ENCODE assay signal across 12 mouse cellular contexts in the genomic region with DNA sequence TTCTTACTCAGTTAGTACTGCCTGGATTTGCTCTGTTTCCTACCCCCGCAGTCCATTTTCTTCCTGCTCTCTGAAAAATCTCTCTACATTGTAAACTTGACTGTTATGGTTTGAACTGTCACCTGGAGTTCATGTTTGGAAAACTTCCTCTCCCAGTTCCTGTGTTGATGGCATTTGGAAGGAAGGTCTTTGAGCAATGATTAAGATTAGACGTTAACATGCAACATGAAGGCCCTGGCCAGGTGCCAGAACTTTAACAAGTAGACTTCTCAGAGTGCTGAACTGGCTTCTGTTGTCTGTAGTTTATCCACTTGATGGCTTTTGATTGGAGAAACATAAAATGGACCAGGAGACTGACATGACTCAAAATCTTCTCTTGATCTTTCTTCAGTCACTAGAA. TPM values are rescaled to one million over a fixed set of nuclear protein-coding genes. Genes with fewer than 3 reads are reported as not detected.
DNase-seq lines count a peak whose midpoint lies in the region; ATAC-seq lines count a peak whose summit lies in the region.
"Had no signal": no experiment of that assay in that cellular context is flagged by ENCODE, and none has a peak within 500 bp of the region (broad histone marks: within the 10 kb centered on the region; RNA-seq: fewer than 3 reads in every experiment).

No protein-coding gene starts in this region.

- no peaks in the 10 kb centered on the region for H3K36me3 ChIP-seq in forebrain, embryonic 14.5 days (ENCODE audit: control insufficient read depth, insufficient read depth, low read length)
- 0 out of 2 replicates have a peak, but pooled peaks cover under 1% of the 10 kb centered on the region for H3K36me3 ChIP-seq in forebrain, embryonic 13.5 days (ENCODE audit: poor library complexity, severe bottlenecking)
- no peaks in the 10 kb centered on the region for H3K36me3 ChIP-seq in kidney, embryonic 15.5 days
- H3K36me3 ChIP-seq: heart, embryonic 12.5 days; stomach, embryonic 15.5 days had no signal

- no peak overlapping the region for H3K4me3 ChIP-seq in forebrain, embryonic 14.5 days (ENCODE audit: low read depth, low read length)
- H3K4me3 ChIP-seq in forebrain, embryonic 13.5 days = no peak overlapping the region
- H3K4me3 ChIP-seq in kidney, embryonic 15.5 days (replicated peaks) = no peak overlapping the region
- H3K4me3 ChIP-seq: heart, embryonic 12.5 days; stomach, embryonic 15.5 days had no signal

- no peak overlapping the region for H3K4me2 ChIP-seq in forebrain, embryonic 14.5 days (ENCODE audit: low read length)
- H3K4me2 ChIP-seq in forebrain, embryonic 13.5 days = no peak overlapping the region
- no peak overlapping the region for H3K4me2 ChIP-seq in kidney, embryonic 15.5 days
- H3K4me2 ChIP-seq: heart, embryonic 12.5 days; stomach, embryonic 15.5 days had no signal

- ATAC-seq in forebrain, embryonic 14.5 days = no peak
- no peak for ATAC-seq in forebrain, embryonic 13.5 days
- ATAC-seq in kidney, embryonic 15.5 days (replicated peaks; ENCODE audit: low FRiP score) = no peak

- no peak overlapping the region for H3K9ac ChIP-seq in forebrain, embryonic 14.5 days (ENCODE audit: low read length)
- no peak overlapping the region for H3K9ac ChIP-seq in forebrain, embryonic 13.5 days
- H3K9ac ChIP-seq in kidney, embryonic 15.5 days = no peak overlapping the region
- H3K9ac ChIP-seq: heart, embryonic 12.5 days; stomach, embryonic 15.5 days had no signal

- WGBS in forebrain, embryonic 14.5 days = 66% methylated on average over 2 of the region's 2 CpGs
- WGBS in forebrain, embryonic 13.5 days = 69% methylated on average over 2 of the region's 2 CpGs
- 59% methylated on average over 2 of the region's 2 CpGs for WGBS in kidney, embryonic 15.5 days

- no peaks in the 10 kb centered on the region for H3K9me3 ChIP-seq in forebrain, embryonic 14.5 days (replicated peaks; ENCODE audit: control insufficient read depth, low read length)
- H3K9me3 ChIP-seq in forebrain, embryonic 13.5 days (replicated peaks) = no peaks in the 10 kb centered on the region
- H3K9me3 ChIP-seq in kidney, embryonic 15.5 days (replicated peaks) = no peaks in the 10 kb centered on the region
- H3K9me3 ChIP-seq: stomach, embryonic 15.5 days had no signal

- no peak overlapping the region for H3K27ac ChIP-seq in forebrain, embryonic 14.5 days (ENCODE audit: low read depth, low read length)
- H3K27ac ChIP-seq in forebrain, embryonic 13.5 days = no peak overlapping the region
- no peak overlapping the region for H3K27ac ChIP-seq in kidney, embryonic 15.5 days
- H3K27ac ChIP-seq: stomach, embryonic 15.5 days had no signal

- peak; percentile 10 for DNase-seq in forebrain, embryonic 14.5 days (ENCODE audit: low spot score)
- DNase-seq in kidney, adult 9 months = peak; percentile 69
- peak; percentile 9 for DNase-seq in NIH3T3 (ENCODE audit: low read depth)
- peak; percentile 51 to 67 for DNase-seq in kidney, postnatal 4 days
- DNase-seq in layer of hippocampus, postnatal 25 days (ENCODE audit: extremely low spot score in 1 of 2, low spot score in 1 of 2) = no peak
- DNase-seq in natural killer cell, adult 2 months (ENCODE audit: low spot score in 2 of 2) = no peak
- DNase-seq: liver; thymus, postnatal 36 days had no signal

- peaks cover 9% of the 10 kb centered on the region for H3K4me1 ChIP-seq in forebrain, embryonic 14.5 days (ENCODE audit: control insufficient read depth, insufficient read depth, low read length)
- peaks cover 25% of the 10 kb centered on the region for H3K4me1 ChIP-seq in forebrain, embryonic 13.5 days
- H3K4me1 ChIP-seq in kidney, embryonic 15.5 days = peaks cover 11% of the 10 kb centered on the region
- H3K4me1 ChIP-seq: stomach, embryonic 15.5 days had no signal

- no peaks in the 10 kb centered on the region for H3K27me3 ChIP-seq in forebrain, embryonic 14.5 days (replicated peaks; ENCODE audit: control insufficient read depth, insufficient read depth, low read length)
- H3K27me3 ChIP-seq in forebrain, embryonic 13.5 days = no peaks in the 10 kb centered on the region
- no peaks in the 10 kb centered on the region for H3K27me3 ChIP-seq in kidney, embryonic 15.5 days
- H3K27me3 ChIP-seq: heart, embryonic 12.5 days; stomach, embryonic 15.5 days had no signal

RNA-seq across cellular contexts. Expression of gene Eci2, which starts 31.0 kb away (rescaled TPM):
- 139 and 158 TPM in 2 replicates for polyA plus RNA-seq in forebrain, embryonic 14.5 days (2014; fragmentation: Nextera tagmentation; extraction: Ambion mirVana)
- polyA plus RNA-seq in forebrain, embryonic 13.5 days (2015; fragmentation: Nextera tagmentation; extraction: Ambion mirVana) = 131 and 135 TPM in 2 replicates
- polyA plus RNA-seq in kidney, embryonic 15.5 days (2015; fragmentation: Nextera tagmentation; extraction: Ambion mirVana) = 126 and 131 TPM in 2 replicates
- total RNA-seq in layer of hippocampus, postnatal 25 days (2021) = 10 to 100 TPM; 45.9 to 49.5 TPM

RNA-seq across cellular contexts. Expression of gene Eci3, which starts 32.3 kb away (rescaled TPM):
- polyA plus RNA-seq in forebrain, embryonic 14.5 days (2014; fragmentation: Nextera tagmentation; extraction: Ambion mirVana) = 0.19 and 0.30 TPM in 2 replicates
- polyA plus RNA-seq in forebrain, embryonic 13.5 days (2015; fragmentation: Nextera tagmentation; extraction: Ambion mirVana) = 0.21 TPM in 1 of 2 replicates, not detected in the other
- 3.8 and 4.2 TPM in 2 replicates for polyA plus RNA-seq in kidney, embryonic 15.5 days (2015; fragmentation: Nextera tagmentation; extraction: Ambion mirVana)
- under 1 TPM; 0.54 to 0.89 TPM for total RNA-seq in layer of hippocampus, postnatal 25 days (2021)

Comparison
In these comparisons a context has a peak if more than half of its experiments do, and no peak if none do; other contexts are left out.
1. DNase-seq: peak in forebrain, embryonic 14.5 days (single experiment), kidney, adult 9 months (single experiment), NIH3T3 (single experiment) and kidney, postnatal 4 days (2 of 2); none in layer of hippocampus, postnatal 25 days (0 of 2) and natural killer cell, adult 2 months (0 of 2).